Mouse (Mus musculus) G1E-ER4 (cell line): ENCODE data around the gene Gli2. TPM values are rescaled to one million over a fixed set of nuclear protein-coding genes. Genes with fewer than 3 reads are reported as not detected.

Source experiments
- GATA1 ChIP-seq: IDR thresholded peaks from one replicate; pipeline ENCODE4 v1.8.0; 2012; ENCODE audit warnings: low read length, inconsistent platforms
- polyA plus RNA-seq: library from polyadenylated mRNA; stranded (reverse); fragments of >175 nt; gene quantifications from 2 replicates; pipeline ENCODE4 v1.2.3, GENCODE M21; 2012

Gene Gli2
- polyA plus RNA-seq, 1 experiment: not detected

DNA sequence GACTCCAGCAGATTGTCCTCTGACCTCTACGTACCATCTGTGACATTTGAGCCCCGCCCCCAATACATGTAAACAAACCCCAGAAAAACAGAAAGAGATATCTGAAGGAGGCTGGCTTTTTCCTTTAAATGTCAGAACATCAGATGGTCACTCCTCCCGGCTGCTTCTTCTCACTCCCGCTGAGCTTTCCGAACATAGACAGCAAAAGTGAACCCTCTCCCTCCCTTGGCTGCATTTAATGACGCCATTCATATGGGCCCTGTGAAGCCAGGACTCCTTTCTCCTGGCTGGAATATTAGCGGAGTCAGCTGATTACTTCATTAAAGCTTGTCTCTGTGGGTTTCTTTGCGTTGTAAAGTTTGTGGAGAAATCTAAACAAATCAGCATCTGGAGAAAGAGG, 3.1 kb upstream of the Gli2 start:
- no peak for TF ChIP-seq GATA1

DNA sequence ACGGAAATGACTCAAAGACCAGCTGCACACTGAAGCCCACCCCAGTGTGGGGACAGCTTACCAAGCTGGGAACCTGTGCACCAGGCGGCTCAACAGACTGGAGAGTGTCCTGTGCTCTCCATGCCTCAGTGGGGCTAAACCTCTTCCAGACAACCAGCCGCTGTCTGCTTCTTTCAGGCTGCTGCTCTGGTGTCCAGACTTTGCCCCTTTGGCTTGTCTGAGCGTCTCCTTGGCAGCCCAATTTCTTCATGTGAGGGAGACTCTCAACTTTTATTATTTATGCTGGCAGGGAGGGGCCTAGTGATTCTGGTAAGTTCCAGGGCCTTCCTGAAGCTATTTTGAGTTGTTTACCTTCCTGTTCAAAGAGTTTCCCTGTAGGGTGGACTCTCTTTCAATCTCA, 2.4 kb upstream of the Gli2 start:
- TF ChIP-seq GATA1: no peak

DNA sequence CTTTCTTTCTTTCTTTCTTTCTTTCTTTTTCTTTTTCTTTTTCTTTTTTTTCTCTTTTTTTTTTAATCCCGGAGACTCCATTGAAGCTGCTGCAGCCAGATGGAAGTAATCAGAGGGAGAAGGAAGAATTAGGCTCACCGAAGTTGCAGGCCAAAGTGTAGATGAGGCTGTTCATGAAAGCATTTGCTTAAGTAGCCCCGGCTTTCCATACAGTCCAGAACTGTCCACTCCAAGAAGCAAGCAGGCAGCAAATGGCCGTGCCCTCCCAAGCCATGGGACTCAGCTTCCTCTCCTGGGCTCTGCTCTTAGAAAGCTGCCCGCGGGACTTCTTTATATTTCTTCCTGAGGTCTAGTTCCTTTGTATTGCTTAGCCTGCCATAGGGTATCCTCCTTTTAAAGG, 1.0 kb upstream of the Gli2 start:
- TF ChIP-seq GATA1: no peak

DNA sequence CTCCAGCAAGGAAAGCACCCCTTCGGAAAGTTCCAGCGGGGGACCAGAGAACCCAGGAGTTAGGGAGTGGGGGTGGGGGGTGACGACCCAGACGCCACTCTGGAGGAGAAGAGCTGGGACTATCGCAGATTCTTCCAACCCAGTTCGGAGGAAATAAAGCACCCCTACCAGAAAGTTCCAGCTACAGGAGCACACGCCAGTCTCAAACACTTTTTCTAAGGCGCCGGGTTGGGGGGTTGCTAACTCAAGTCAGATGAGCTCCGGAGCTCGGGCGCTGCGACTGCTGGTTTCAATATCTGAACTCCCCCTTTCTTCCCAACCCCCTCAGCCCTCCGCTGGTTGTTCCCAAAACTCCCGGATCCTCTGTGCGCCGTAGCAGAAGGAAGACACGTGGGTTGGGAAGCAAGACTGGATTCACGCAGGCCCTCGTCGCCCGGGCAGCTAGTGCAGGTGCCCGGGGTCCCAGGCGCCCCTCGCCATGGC, 494 bp upstream of the Gli2 start:
- TF ChIP-seq GATA1: no peak

DNA sequence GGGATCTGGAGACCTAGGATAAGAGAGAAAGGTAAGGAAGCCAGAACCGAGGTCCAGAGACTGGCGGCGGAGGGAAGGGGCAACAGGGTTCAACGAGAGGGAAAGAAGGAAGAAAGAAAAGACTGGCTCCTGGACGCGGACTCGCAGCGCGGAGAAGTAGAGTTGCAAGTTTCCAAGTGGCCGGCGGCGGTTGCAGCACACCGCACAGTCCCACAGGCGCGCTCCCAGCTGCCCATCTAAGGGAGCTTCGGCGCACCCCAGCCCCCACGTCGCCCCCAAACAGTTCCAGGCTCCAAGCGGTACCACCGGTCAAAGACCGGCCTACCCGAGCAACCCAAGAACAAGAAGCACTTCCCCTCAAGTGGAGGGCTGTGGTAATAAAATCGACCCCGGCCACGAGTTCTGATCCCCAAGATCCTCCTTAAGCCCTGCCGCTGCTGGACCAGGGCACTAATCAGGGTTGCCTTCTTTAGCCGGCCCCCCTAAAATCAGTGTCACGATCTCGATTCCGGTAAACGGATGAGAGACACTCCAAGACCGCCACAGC, 715 bp downstream of the Gli2 start:
- no peak for TF ChIP-seq GATA1

DNA sequence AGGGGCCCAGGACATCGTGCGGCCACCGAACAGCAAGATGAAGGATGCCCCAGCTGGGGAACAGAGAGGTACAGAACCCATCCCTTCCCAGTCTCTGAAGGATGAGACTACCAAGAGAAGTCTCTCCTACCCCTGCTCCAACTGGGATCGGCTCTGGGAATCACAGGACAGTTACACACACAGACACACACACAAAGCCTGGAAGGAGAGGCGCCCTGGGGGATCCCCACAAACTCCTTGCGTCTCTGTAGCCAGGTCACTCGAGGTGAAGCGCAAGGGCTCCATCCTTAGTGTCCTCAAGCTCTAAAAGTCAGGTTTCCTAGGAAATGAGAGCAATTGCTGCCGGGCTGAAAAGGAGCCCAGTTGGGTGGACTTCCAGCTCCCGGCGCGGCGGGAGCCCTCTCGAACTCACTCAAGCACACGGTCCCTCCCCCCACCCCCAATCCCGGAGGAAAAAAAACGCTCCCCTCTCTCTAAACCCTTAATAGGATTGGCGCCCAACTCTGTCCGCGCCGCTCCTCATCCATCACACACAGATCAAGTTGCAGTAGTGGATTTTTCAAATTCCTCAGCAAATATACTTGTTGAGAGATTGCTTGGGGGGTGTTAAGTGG, 1.4 kb downstream of the Gli2 start:
- no peak for TF ChIP-seq GATA1

DNA sequence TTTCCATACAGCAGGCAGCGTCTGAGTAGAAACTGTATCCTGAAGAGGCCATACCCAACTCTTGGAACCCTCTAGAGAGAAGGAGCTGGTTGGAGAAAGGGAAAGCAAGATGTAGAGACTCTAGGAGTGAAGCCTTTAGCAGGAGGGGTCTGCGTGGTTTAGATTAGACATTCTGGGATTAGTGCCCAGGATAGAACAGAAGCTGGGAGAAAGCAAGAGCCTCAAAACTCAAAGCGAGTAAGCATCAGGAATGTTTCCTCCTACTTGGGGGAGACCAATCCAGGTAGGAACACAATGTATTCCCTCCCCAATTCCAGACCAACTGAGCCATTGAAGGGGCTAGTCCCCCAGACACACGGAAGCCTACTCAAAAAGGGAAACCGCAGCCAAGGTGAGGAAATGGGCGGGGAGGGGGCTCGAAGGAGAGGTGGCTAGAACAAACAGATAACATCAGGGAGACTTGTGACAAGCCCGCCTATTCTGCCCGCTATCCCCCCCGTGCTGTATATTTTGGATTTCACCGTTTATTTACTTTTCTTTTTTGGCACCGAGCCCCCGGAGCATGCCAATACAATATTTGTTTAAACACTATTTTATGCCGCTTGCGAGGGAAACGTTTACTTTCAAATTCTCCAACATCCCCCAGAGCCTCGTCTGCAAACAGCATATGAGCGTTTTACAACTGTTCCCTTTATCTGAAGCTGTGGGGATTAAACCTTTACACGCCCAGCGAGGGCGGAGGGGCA, 2.1 kb downstream of the Gli2 start:
- no peak for TF ChIP-seq GATA1

DNA sequence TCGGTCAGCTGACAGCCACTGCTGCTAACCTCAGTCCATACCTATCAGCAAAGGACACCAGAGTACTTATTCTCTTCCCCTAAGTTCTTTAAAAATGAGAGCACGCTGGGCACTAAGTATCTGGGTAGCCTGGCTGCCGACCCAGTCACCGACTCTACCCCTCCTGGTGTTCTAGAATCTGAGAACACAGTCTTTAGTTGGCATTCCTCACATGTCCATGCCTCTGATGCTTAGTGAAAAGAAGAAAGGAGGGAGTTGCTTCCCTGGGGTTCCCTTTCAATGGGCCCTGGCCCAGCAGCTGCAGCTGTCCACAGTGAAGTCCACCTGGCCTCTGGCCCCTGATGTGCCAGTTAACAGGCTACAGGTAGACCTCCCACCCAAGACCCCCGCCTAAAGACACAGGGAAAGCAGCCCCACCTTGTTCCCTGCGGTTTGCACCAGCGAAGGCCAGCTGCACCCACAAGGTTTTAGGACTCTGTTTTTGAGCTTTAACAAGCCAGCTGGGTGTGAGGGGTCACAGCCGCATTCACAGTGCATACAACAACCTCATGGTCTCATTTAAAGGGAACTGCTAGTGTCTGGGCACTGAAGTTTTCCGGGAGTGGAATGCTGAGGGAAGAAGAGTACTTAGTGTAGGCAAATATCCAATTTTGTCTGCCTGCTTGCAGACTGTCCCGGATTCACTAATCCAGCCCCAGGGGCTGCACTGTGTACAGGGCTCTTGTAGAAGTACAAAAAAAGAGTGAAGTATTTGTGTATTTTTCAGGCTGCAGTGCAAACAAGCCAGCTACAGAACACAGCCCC, 3.4 kb downstream of the Gli2 start:
- TF ChIP-seq GATA1: no peak

DNA sequence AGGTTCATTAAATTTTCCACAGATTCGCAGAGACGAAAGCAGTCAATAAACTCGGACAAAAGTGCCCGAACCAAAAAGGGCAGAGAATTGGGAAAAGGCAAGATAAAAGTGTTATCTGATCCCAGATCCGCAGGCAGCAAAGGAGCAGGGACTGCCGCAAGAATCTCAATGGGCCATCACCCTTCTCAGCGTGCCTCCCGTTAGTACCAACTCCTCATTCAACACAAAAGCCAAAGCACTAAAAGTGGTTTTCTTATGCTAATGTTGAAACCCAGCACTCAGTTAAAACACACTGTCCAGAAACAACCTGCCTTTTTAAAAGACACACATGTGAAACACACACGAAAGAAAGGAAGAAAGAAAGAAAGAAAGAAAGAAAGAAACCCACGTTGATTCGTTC, 4.4 kb downstream of the Gli2 start:
- TF ChIP-seq GATA1: no peak

DNA sequence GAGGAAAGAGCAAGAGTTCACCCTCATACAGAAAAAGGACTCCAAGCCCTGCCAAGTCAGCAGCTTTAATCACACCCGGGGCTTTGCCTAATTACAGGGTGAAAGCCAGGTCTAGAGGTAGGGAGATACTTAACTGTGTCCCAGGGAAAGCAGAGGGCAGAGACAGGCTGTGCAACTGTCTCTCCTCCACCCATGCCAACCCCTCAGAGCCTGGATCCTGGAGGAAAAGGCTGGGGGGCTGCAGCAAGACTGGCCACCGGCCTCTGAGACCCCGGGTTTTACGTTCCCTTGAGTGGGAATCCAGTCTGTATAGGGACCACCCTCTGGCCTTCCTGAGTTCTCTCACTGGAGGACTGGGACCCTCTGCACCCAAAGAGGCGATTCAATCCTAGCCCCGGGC, 4.9 kb downstream of the Gli2 start:
- no peak for TF ChIP-seq GATA1

DNA sequence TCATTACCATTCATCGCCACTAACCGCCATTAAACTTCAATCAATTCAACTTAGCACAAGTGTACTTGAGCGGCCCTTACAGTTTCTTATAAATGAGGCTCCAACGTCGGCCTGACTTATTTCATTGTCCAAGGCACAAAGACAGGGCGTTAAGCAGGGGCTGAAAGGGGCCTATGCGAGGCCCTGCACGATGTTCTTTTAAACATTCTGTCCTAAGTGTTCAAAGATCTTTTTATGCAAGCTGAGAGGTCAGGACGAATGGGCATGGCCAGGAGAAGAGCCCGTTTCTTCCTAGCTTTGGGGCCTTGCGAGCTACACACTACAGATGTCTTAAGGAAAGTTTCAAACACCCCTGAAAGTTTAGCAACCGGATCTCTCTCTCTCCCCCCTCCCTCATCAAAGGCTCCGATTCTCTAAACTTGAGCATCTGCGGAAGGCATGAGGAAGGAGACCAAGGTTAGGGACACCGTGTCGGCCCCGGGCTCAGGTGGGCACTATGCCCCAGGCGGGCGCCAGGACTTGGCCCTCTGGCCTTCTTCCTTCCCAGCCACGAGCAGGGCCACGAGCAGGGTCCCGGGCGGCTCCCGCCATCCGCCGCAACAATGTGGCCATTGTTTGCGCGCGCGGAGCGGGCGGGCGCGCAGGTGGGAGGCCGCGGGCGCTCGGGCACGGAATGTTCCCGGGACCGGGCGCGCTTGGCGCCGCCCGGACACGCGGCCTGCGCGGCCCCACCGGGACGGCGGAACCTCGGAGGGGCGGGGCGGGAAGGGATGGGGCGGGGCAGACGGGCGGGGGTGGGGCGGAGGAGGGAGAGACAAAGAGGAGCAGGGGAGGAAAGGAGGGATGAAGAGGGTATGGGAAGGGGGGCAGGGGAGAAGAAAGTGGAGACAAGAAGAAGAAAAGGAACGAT, 5.7 kb downstream of the Gli2 start:
- no peak for TF ChIP-seq GATA1

DNA sequence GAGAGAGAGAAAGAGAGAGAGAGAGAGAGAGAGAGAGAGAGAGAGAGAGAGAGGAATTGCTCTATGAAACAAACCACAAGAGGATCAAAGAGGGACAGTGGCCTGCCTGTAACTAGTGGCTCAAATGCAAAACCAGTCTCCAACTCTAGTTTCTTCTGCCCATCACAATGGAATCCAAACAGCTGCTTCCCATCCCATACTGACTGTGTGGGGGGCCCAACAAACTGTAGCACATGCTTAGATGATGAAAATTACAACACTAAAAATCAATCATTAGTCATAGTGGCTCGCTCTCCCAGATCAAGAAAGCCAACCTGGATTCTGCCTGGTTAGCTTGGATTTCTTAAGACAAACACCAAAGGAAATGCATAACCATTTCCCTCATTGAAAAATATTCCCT, 15.0 kb downstream of the Gli2 start:
- TF ChIP-seq GATA1: no peak

DNA sequence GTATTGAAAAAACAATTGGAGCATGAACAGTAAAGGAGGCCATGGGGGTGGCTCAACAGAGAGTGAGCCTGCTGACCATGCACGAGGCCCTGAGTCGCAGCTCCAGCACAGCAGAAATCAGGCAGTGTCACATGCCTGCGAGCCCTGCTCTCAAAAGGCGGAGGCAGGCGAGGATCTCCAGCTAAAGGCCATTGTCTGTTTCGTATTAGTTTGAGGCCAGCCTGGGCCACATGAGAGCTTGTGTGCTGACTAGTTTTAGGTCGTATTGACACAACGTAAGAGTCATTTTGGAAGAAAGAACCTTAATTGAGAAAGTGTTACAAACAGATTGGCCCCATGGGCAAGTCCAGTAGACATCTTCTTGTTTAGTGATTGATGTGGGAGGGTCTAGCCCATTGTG, 17.5 kb downstream of the Gli2 start:
- TF ChIP-seq GATA1: no peak

DNA sequence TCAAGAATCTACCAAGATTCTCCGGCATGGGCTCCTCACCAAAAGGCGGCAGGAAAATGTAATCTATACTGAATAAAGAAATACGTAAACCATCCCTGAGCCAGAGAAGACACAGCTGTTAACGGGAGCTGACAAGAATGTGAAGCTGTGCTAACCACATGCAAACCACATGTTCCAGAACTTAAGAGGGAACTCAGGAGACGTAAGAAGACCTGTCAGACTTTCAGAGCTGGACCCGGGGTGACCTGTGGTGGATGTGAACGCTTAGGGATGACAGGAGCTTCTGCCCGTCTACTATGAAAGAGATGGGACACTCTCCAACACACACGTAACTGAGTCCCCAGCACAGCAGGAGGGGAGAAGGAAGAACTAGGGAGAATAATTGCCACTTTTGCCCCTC, 18.1 kb downstream of the Gli2 start:
- TF ChIP-seq GATA1: no peak

DNA sequence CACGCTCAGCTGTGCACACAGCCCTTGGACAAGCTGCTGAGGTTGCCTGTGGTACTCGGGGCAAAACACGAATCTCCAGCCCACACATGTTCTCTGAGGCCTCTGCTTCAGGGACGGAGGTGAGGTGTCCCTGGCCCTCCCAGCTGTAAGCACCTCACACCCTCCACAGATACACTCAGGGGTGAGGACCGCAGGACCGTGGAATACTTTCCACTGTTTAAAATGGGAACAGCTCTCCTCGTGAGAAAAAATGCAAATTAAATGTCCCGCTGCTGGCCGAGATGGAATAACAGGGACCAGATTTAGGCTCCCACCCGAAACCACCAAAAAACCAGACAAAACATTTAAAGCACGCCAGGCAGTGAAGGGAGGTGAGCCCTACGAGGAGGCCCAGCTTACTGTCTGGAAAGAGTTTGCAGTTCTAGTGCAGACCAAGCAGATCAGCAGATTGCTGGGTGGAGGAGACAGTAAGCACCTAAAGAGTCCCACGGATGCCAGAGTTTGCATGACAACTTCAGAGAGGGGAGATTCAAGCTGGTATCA, 19.2 kb downstream of the Gli2 start:
- TF ChIP-seq GATA1: no peak
